Mouse (Mus musculus): ENCODE results near the gene Zfp609. TPM values are rescaled to one million over a fixed set of nuclear protein-coding genes. Genes with fewer than 3 reads are reported as not detected.
"Not testable (repeated sequence)": the region's sequence is repeated elsewhere in the genome, so short reads cannot be mapped to it uniquely, and the experiment has no call there.

The Zfp609 gene
- total RNA-seq, 2 experiments from 2014 or later: 2.8 to 9.2 TPM

- ATAC-seq (replicated peaks; ENCODE audit: low FRiP score, poor library complexity, severe bottlenecking): no peak
Observed at GRCm38 (mm10) chr9:65820301-65820700, 7.1 kb downstream of the Zfp609 start.

- ATAC-seq (replicated peaks; ENCODE audit: low FRiP score, poor library complexity, severe bottlenecking): no peak
Observed at GRCm38 (mm10) chr9:65818402-65818801, 9.0 kb downstream of the Zfp609 start.

- ATAC-seq (replicated peaks; ENCODE audit: low FRiP score, poor library complexity, severe bottlenecking): no peak
Observed at GRCm38 (mm10) chr9:65812841-65813240, 14.5 kb downstream of the Zfp609 start.

GRCm38 (mm10) chr9:65811784-65812183, 15.6 kb downstream of the Zfp609 start:
- no peak for ATAC-seq (replicated peaks; ENCODE audit: low FRiP score, poor library complexity, severe bottlenecking)

- no peak for ATAC-seq (replicated peaks; ENCODE audit: low FRiP score, poor library complexity, severe bottlenecking)
Observed at GRCm38 (mm10) chr9:65807818-65808217, 19.5 kb downstream of the Zfp609 start.

GRCm38 (mm10) chr9:65807251-65807650, 20.1 kb downstream of the Zfp609 start:
- ATAC-seq (replicated peaks; ENCODE audit: low FRiP score, poor library complexity, severe bottlenecking): no peak

- no peak for ATAC-seq (replicated peaks; ENCODE audit: low FRiP score, poor library complexity, severe bottlenecking)
Observed at GRCm38 (mm10) chr9:65799770-65800169, 27.6 kb downstream of the Zfp609 start.

- ATAC-seq (replicated peaks; ENCODE audit: low FRiP score, poor library complexity, severe bottlenecking): no peak
Observed at GRCm38 (mm10) chr9:65795651-65796050, 31.7 kb downstream of the Zfp609 start.

- ATAC-seq (replicated peaks; ENCODE audit: low FRiP score, poor library complexity, severe bottlenecking): no peak
Observed at GRCm38 (mm10) chr9:65794313-65794712, 33.1 kb downstream of the Zfp609 start.

- ATAC-seq (replicated peaks; ENCODE audit: low FRiP score, poor library complexity, severe bottlenecking): no peak
Observed at GRCm38 (mm10) chr9:65793506-65793905, 33.9 kb downstream of the Zfp609 start.

- no peak for ATAC-seq (replicated peaks; ENCODE audit: low FRiP score, poor library complexity, severe bottlenecking)
Observed at GRCm38 (mm10) chr9:65793086-65793485, 34.3 kb downstream of the Zfp609 start.

GRCm38 (mm10) chr9:65791846-65792245, 35.5 kb downstream of the Zfp609 start:
- no peak for ATAC-seq (replicated peaks; ENCODE audit: low FRiP score, poor library complexity, severe bottlenecking)

GRCm38 (mm10) chr9:65791106-65791505, 36.3 kb downstream of the Zfp609 start:
- no peak for ATAC-seq (replicated peaks; ENCODE audit: low FRiP score, poor library complexity, severe bottlenecking)

- ATAC-seq (replicated peaks; ENCODE audit: low FRiP score, poor library complexity, severe bottlenecking): no peak
Observed at GRCm38 (mm10) chr9:65789788-65790187, 37.6 kb downstream of the Zfp609 start.

GRCm38 (mm10) chr9:65788556-65788955, 38.8 kb downstream of the Zfp609 start:
- ATAC-seq (replicated peaks; ENCODE audit: low FRiP score, poor library complexity, severe bottlenecking): no peak

GRCm38 (mm10) chr9:65787829-65788344, 39.5 kb downstream of the Zfp609 start:
- no peak for ATAC-seq (replicated peaks; ENCODE audit: low FRiP score, poor library complexity, severe bottlenecking)

GRCm38 (mm10) chr9:65786885-65787787, 40.2 kb downstream of the Zfp609 start:
- ATAC-seq (replicated peaks; ENCODE audit: low FRiP score, poor library complexity, severe bottlenecking): 0 out of 2 replicates have a peak, but pooled peaks have one; percentile 43

GRCm38 (mm10) chr9:65785772-65786368, 41.5 kb downstream of the Zfp609 start:
- ATAC-seq (replicated peaks; ENCODE audit: low FRiP score, poor library complexity, severe bottlenecking): no peak

GRCm38 (mm10) chr9:65779619-65780018, 47.7 kb downstream of the Zfp609 start:
- not testable (repeated sequence) for ATAC-seq (replicated peaks; ENCODE audit: low FRiP score, poor library complexity, severe bottlenecking)

- ATAC-seq (replicated peaks; ENCODE audit: low FRiP score, poor library complexity, severe bottlenecking): no peak
Observed at GRCm38 (mm10) chr9:65776874-65777432, 50.4 kb downstream of the Zfp609 start.

All from erythroid progenitor cell, adult 5-6 weeks (primary cell).